Mouse (Mus musculus) lung, adult 2 months (tissue): ENCODE measurements around the gene Cacfd1.

Source experiments
- CTCF ChIP-seq: fragments of 200-500 bp; IDR thresholded peaks from 2 replicates; pipeline ENCODE4 v1.5.1; 2011; ENCODE audit warnings: mild to moderate bottlenecking, low read length, control low read depth; ENCODE audit not compliant: insufficient read depth
- POLR2A ChIP-seq: fragments of 200-500 bp; IDR thresholded peaks from 2 replicates; pipeline ENCODE4 v1.6.1; 2011; ENCODE audit warnings: low read depth, mild to moderate bottlenecking, control low read depth, low read length, borderline replicate concordance; ENCODE audit errors: extremely low read depth

DNA sequence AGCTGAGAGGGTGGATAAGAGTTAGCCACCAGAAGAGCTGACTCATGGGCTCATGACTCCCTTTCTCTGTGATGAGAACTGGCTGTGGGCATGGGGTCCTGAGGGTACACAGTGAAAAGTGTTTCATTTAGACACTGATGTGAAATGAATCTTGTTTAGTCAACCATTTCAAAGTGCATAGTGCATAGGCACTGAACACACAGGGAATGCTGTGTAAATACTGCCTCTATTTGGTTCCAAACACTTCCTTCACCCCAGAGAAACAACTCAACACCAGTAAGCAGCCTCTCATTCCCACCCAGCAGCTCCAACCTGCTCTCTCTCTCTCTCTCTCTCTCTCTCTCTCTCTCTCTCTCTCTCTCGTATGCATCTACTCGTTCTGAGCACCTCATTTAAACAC, 25.5 kb upstream of the Cacfd1 start:
- no peak for TF ChIP-seq CTCF
- no peak for TF ChIP-seq POLR2A
